Mouse (Mus musculus) intestine, postnatal 0 days (tissue): ENCODE data around the gene Alox12e. TPM values are rescaled to one million over a fixed set of nuclear protein-coding genes. Genes with fewer than 3 reads are reported as not detected.
A peak's percentile ranks its signal among the peaks of the same experiment; 100 is the strongest.

Experiments used
- ATAC-seq: fragments of 200-750 bp; cut with Nextera tagmentation; 2 replicates; pipeline ENCODE4 v1.8.0; 2017; ENCODE audit warnings: mild to moderate bottlenecking, moderate TSS enrichment, moderate library complexity
- H3K27ac ChIP-seq: fragments of 300-500 bp; sonication (generic); 2 replicates; pipeline ENCODE4 v1.5.1; 2014; ENCODE audit warnings: mild to moderate bottlenecking, low read depth, low read length, moderate library complexity
- H3K27me3 ChIP-seq: fragments of 300-500 bp; sonication (generic); replicated peaks from 2 replicates; pipeline ENCODE4 v1.6.1; 2014; ENCODE audit warnings: low read length, mixed read lengths; ENCODE audit not compliant: control insufficient read depth, insufficient read depth
- H3K36me3 ChIP-seq: fragments of 300-500 bp; sonication (generic); 2 replicates; pipeline ENCODE4 v1.6.1; 2014; ENCODE audit warnings: mild to moderate bottlenecking, moderate library complexity; ENCODE audit not compliant: control insufficient read depth, insufficient read depth
- H3K4me1 ChIP-seq: fragments of 300-500 bp; sonication (generic); replicated peaks from 2 replicates; pipeline ENCODE4 v1.6.1; 2014; ENCODE audit warnings: antibody characterized with exemption, low read length, mixed read lengths; ENCODE audit not compliant: control insufficient read depth, insufficient read depth
- H3K4me2 ChIP-seq: fragments of 300-500 bp; sonication (generic); replicated peaks from 2 replicates; pipeline ENCODE4 v1.6.1; 2014; ENCODE audit warnings: low read depth, mild to moderate bottlenecking, moderate library complexity
- H3K4me3 ChIP-seq: fragments of 300-500 bp; sonication (generic); 2 replicates; pipeline ENCODE4 v1.5.1; 2014; ENCODE audit warnings: low read depth, low read length
- H3K9ac ChIP-seq: fragments of 300-500 bp; sonication (generic); 2 replicates; pipeline ENCODE4 v1.6.1; 2014; ENCODE audit warnings: mild to moderate bottlenecking, low read depth, low read length
- H3K9me3 ChIP-seq: fragments of 300-500 bp; sonication (generic); 2 replicates; pipeline ENCODE4 v1.6.1; 2016; ENCODE audit warnings: mixed run types; ENCODE audit not compliant: control insufficient read depth
- CTCF ChIP-seq: sonication (generic); IDR thresholded peaks from 2 replicates; pipeline ENCODE4 v1.5.1; 2016; ENCODE audit warnings: low read depth, mild to moderate bottlenecking, control low read depth, antibody characterized with exemption, moderate library complexity
- WGBS: fragments of 180-500 bp; shearing (Covaris S2); extraction: QIAGEN DNeasy Blood & Tissue Kit; methylation state at CpG from one replicate; pipeline ENCODE4 v1.1.7; 2014; 5-methylcytosine and 5-hydroxymethylcytosine counted together
- polyA plus RNA-seq: library from polyadenylated mRNA; unstranded; fragments of >200 nt; fragmentation: Nextera tagmentation; extraction: Ambion mirVana; gene quantifications from 2 replicates; pipeline ENCODE4 v1.2.1, GENCODE M21; 2015

Gene Alox12e
- polyA plus RNA-seq, 1 experiment from 2014 or later = not detected

DNA sequence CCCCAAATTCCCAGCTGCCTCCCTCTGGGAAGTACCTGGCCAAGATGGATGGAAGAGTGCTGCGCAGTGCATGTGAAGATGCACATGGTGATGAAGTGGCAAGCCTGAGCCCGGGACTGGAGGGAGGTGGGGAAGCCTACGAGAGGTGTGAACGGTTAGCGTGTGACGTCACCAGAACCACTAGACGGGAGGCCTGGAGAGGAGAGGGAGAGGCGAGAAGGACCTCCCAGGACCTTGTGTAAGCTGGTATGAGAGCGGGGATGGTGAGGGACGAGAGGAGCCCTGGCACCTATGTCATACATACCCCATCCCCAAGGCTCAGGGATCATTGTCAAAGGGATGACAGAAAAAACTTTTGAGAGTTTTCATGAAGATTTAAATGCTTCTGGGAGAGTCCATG, 22.6 kb upstream of the Alox12e start:
- no peak for TF ChIP-seq CTCF
- H3K36me3 ChIP-seq = no peaks in the 10 kb centered on the region
- no peak overlapping the region for H3K4me2 ChIP-seq
- WGBS = 73% methylated on average over 10 of the region's 10 CpGs
- H3K4me1 ChIP-seq = no peaks in the 10 kb centered on the region
- no peak overlapping the region for H3K9ac ChIP-seq
- H3K27me3 ChIP-seq = peaks cover 12% of the 10 kb centered on the region
- H3K9me3 ChIP-seq = no peaks in the 10 kb centered on the region
- ATAC-seq = no peak
- H3K27ac ChIP-seq = no peak overlapping the region
- no peak overlapping the region for H3K4me3 ChIP-seq

DNA sequence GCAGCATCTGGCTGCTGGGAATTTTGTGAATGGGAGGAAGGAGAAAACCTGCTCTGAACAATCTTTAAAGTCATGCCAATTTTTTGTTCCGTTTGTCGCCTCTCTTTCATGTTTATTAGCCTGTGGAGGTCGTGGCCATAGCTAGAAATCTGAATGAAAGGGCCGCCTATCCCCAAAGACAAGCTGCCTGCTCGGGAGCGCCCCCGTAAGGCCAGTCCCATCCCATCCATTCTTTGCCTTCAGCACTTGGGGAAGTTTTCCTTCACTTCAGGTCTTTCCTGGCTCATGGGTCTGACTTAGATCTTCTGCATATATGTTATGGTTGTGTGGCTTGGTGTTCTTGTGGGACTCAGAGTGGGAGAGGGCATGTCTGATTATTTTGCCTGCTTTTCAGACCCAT, 17.1 kb upstream of the Alox12e start:
- Histone ChIP-seq H3K36me3 (no peaks in the 10 kb centered on the region), H3K27me3 (0 out of 2 replicates have a peak, but pooled peaks cover 6% of the 10 kb centered on the region), H3K4me1 (no peaks in the 10 kb centered on the region), H3K9me3 (no peaks in the 10 kb centered on the region), H3K9ac (no peak overlapping the region), H3K4me2 (no peak overlapping the region), H3K4me3 (no peak overlapping the region), H3K27ac (no peak overlapping the region)
- TF ChIP-seq CTCF = no peak
- ATAC-seq = no peak
- 33% methylated on average over 7 of the region's 7 CpGs for WGBS

GRCm38 (mm10) chr11:70334477-70334876, 12.0 kb upstream of the Alox12e start:
- ATAC-seq = no peak
- Histone ChIP-seq H3K4me2 (no peak overlapping the region), H3K4me3 (no peak overlapping the region), H3K4me1 (no peaks in the 10 kb centered on the region), H3K36me3 (no peaks in the 10 kb centered on the region), H3K27ac (no peak overlapping the region), H3K27me3 (no peaks in the 10 kb centered on the region), H3K9ac (no peak overlapping the region), H3K9me3 (no peaks in the 10 kb centered on the region)
- 32% methylated on average over 4 of the region's 4 CpGs for WGBS
- TF ChIP-seq CTCF = peak; percentile 76

- TF ChIP-seq CTCF = no peak
- Histone ChIP-seq H3K27me3 (peaks cover 20% of the 10 kb centered on the region), H3K9me3 (no peaks in the 10 kb centered on the region), H3K36me3 (no peaks in the 10 kb centered on the region), H3K4me1 (no peaks in the 10 kb centered on the region), H3K9ac (no peak overlapping the region), H3K27ac (no peak overlapping the region), H3K4me3 (no peak overlapping the region), H3K4me2 (no peak overlapping the region)
- no peak for ATAC-seq
- 81% methylated on average over 8 of the region's 8 CpGs for WGBS
Measured at GRCm38 (mm10) chr11:70324726-70325125, 2.3 kb upstream of the Alox12e start.

GRCm38 (mm10) chr11:70321664-70322063, 764 bp downstream of the Alox12e start:
- Histone ChIP-seq H3K9ac (no peak overlapping the region), H3K27ac (no peak overlapping the region), H3K4me1 (no peaks in the 10 kb centered on the region), H3K4me3 (no peak overlapping the region), H3K4me2 (peak overlapping the region; percentile 21; the same call in 1 of the 2 replicates), H3K36me3 (no peaks in the 10 kb centered on the region), H3K9me3 (no peaks in the 10 kb centered on the region), H3K27me3 (peaks cover 26% of the 10 kb centered on the region)
- no peak for ATAC-seq
- TF ChIP-seq CTCF = peak; percentile 87
- WGBS = 3% methylated on average over 15 of the region's 15 CpGs

DNA sequence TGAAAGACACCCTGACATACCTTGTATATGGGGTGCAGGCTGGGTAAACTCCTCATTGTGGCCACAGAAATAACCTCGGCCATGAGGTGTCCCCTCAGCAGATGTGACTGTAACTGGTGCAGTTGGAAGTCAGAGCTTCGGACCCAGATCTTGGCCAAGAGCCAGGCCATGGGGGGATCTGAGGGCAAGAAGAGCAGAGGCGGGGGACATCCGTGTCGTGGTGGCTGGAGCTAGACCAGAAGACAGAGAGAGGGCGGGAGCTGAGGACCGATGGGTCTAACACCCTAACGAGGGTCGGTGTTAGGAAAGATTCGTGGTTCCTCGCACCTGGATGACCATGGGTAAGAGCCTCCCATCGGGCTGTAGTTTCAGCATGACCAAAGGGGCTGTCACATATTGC, 2.8 kb downstream of the Alox12e start:
- no peak overlapping the region for H3K4me2 ChIP-seq
- H3K27ac ChIP-seq = no peak overlapping the region
- no peak overlapping the region for H3K9ac ChIP-seq
- no peaks in the 10 kb centered on the region for H3K36me3 ChIP-seq
- no peaks in the 10 kb centered on the region for H3K9me3 ChIP-seq
- H3K4me1 ChIP-seq = no peaks in the 10 kb centered on the region
- no peak overlapping the region for H3K4me3 ChIP-seq
- ATAC-seq = no peak
- no peak for TF ChIP-seq CTCF
- H3K27me3 ChIP-seq = peaks cover 26% of the 10 kb centered on the region
- WGBS = 83% methylated on average over 12 of the region's 12 CpGs

DNA sequence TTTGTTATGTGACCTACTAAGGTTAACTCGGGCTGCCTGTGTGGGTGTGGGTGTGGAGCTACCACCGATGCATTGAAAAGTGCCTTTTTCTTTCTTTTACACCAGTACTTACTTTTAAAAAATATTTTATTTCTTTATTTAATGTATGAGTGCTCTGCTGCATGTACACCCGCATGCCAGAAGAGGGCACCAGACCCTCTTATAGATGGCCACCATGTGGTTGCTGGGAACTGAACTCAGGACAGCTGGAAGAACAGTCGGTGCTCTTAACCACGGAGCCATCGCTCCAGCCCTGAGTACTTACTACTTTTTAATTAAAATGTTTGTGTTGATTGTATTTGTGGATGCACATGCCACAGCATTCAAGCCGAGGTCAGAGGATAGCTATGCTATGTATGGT, 8.6 kb downstream of the Alox12e start:
- peak; percentile 70 for TF ChIP-seq CTCF
- Histone ChIP-seq H3K9ac (no peak overlapping the region), H3K4me1 (no peaks in the 10 kb centered on the region), H3K27me3 (peaks cover 11% of the 10 kb centered on the region; the same call in 1 of the 2 replicates), H3K27ac (no peak overlapping the region), H3K4me2 (no peak overlapping the region), H3K4me3 (no peak overlapping the region), H3K36me3 (no peaks in the 10 kb centered on the region), H3K9me3 (no peaks in the 10 kb centered on the region)
- no peak for ATAC-seq
- 40% methylated on average over 7 of the region's 7 CpGs for WGBS
